Mouse (Mus musculus) bone marrow macrophage, adult 2 months (primary cell): ENCODE measurements around the gene Rps6ka5.

ENCODE experiments used
- CTCF ChIP-seq: IDR thresholded peaks from 2 replicates; pipeline ENCODE4 v1.5.1; 2012; ENCODE audit warnings: low read depth, mild to moderate bottlenecking, low read length, moderate library complexity
- POLR2A ChIP-seq: IDR thresholded peaks from 2 replicates; pipeline ENCODE4 v1.6.1; 2012; ENCODE audit warnings: mild to moderate bottlenecking, low read depth, low read length, borderline replicate concordance

GRCm38 (mm10) chr12:100738498-100738897 lies 11.7 kb upstream of the Rps6ka5 start:
- TF ChIP-seq POLR2A, result no peak
- TF ChIP-seq CTCF, result no peak
